In the genomic region with DNA sequence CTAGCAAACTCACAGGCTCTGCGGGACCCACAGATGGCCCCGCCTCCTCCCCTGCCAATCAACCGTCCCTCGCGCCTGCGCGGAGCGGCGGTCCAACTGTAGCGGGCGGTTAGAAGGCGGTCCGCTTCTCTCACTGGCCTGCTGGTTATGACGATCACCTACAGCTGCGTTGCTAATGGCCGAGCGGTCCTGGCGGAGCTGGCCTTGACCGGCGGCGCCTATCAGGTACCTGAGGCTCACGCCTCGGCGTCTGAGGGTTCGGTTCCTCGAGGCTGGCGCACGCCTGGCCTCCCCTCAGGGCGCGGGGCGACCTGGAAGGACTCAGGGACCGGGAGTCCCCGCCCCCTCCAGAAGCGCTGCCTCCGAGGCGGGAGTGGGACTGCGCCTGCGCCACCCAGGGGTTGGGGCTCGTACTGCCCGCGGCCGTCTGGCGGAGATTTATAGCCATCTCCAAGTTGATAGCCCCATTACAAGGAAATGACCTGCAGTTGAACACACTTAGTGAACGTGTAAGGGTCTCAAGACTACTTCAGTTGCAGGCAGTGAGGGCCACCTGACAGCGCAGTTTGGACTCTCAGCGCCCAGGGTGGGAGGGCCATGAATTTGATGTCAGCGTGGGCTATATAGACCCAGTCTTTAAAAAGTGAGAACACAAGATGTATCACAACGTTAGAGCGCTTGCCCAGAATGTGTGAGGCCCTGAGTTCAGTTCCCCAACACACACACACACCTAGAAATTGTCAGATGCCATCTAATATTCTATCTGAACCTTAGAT, we compare ENCODE assay signal across 9 mouse cellular contexts. TPM values are rescaled to one million over a fixed set of nuclear protein-coding genes. Genes with fewer than 3 reads are reported as not detected.
DNase-seq lines count a peak whose midpoint lies in the region; ATAC-seq and TF ChIP-seq lines count a peak whose summit lies in the region.
"Had no signal": no experiment of that assay in that cellular context is flagged by ENCODE, and none has a peak within 500 bp of the region (broad histone marks: within the 10 kb centered on the region; RNA-seq: fewer than 3 reads in every experiment).

Gene Vamp9, plus strand, starts transcription at position 74 of the 776 bp plus-strand sequence.

- intact Hi-C loops in heart, postnatal 14 days (cut with DNase I) = no loop called here

- H3K9ac ChIP-seq in ES-Bruce4 (ENCODE audit: low read depth, poor library complexity, severe bottlenecking) = peak within 1 kb of the TSS; percentile 13; the same call in 1 of the 2 replicates
- H3K9ac ChIP-seq in forebrain, embryonic 16.5 days (replicated peaks; ENCODE audit: low read depth, low read length) = peak within 1 kb of the TSS; percentile 82
- peak within 1 kb of the TSS; percentile 47; the same call in 1 of the 2 replicates for H3K9ac ChIP-seq in liver, embryonic 14.5 days (replicated peaks)
- peak within 1 kb of the TSS; percentile 75 for H3K9ac ChIP-seq in neural tube, embryonic 11.5 days (ENCODE audit: low read length)
- H3K9ac ChIP-seq in stomach, embryonic 15.5 days = peak within 1 kb of the TSS; percentile 4; the same call in 1 of the 2 replicates

- no peak within 1 kb of the TSS for H3K27ac ChIP-seq in ES-Bruce4 (ENCODE audit: insufficient read depth, low read length)
- H3K27ac ChIP-seq in forebrain, embryonic 16.5 days (ENCODE audit: low read length) = peak within 1 kb of the TSS; percentile 83
- no peak within 1 kb of the TSS for H3K27ac ChIP-seq in liver, embryonic 14.5 days
- H3K27ac ChIP-seq in neural tube, embryonic 11.5 days (ENCODE audit: low read depth, low read length) = peak within 1 kb of the TSS; percentile 88
- H3K27ac ChIP-seq in stomach, embryonic 15.5 days = peak within 1 kb of the TSS; percentile 92

- no peaks in the 10 kb centered on the region for H3K36me3 ChIP-seq in ES-Bruce4 (ENCODE audit: control insufficient read depth, insufficient read depth, low read length, poor library complexity, severe bottlenecking)
- H3K36me3 ChIP-seq in forebrain, embryonic 16.5 days (ENCODE audit: control insufficient read depth, insufficient read depth) = no peaks in the 10 kb centered on the region
- H3K36me3 ChIP-seq in liver, embryonic 14.5 days (replicated peaks; ENCODE audit: control insufficient read depth, insufficient read depth, low read depth) = no peaks in the 10 kb centered on the region
- H3K36me3 ChIP-seq in neural tube, embryonic 11.5 days (ENCODE audit: control insufficient read depth, insufficient read depth, low read length) = no peaks in the 10 kb centered on the region
- no peaks in the 10 kb centered on the region for H3K36me3 ChIP-seq in stomach, embryonic 15.5 days
- H3K36me3 ChIP-seq: G1E had no signal

- no peaks in the 10 kb centered on the region for H3K4me1 ChIP-seq in ES-Bruce4 (ENCODE audit: control insufficient read depth, insufficient read depth, low read length)
- H3K4me1 ChIP-seq in forebrain, embryonic 16.5 days (replicated peaks; ENCODE audit: control insufficient read depth, insufficient read depth, low read length) = no peaks in the 10 kb centered on the region
- peaks cover 0 to 4% of the 10 kb centered on the region in 2 experiments; a peak in 1 of 4 replicates for H3K4me1 ChIP-seq in liver, embryonic 14.5 days (replicated peaks; ENCODE audit: control insufficient read depth in 2 of 2, insufficient read depth in 2 of 2, low read length in 1 of 2)
- H3K4me1 ChIP-seq in neural tube, embryonic 11.5 days (ENCODE audit: control insufficient read depth, insufficient read depth, low read length) = no peaks in the 10 kb centered on the region
- no peaks in the 10 kb centered on the region for H3K4me1 ChIP-seq in stomach, embryonic 15.5 days

- H3K27me3 ChIP-seq in ES-Bruce4 (ENCODE audit: control insufficient read depth, insufficient read depth, low read length, poor library complexity, severe bottlenecking) = no peaks in the 10 kb centered on the region
- H3K27me3 ChIP-seq in forebrain, embryonic 16.5 days (replicated peaks; ENCODE audit: control insufficient read depth, insufficient read depth, low read length) = no peaks in the 10 kb centered on the region
- no peaks in the 10 kb centered on the region for H3K27me3 ChIP-seq in liver, embryonic 14.5 days (ENCODE audit: control insufficient read depth, insufficient read depth, low read length)
- H3K27me3 ChIP-seq in neural tube, embryonic 11.5 days (ENCODE audit: control insufficient read depth, insufficient read depth, low read length) = no peaks in the 10 kb centered on the region
- H3K27me3 ChIP-seq in stomach, embryonic 15.5 days (replicated peaks) = no peaks in the 10 kb centered on the region

- H3K9me3 ChIP-seq in ES-Bruce4 (replicated peaks; ENCODE audit: control insufficient read depth, insufficient read depth, low read length, poor library complexity, severe bottlenecking) = no peaks in the 10 kb centered on the region
- H3K9me3 ChIP-seq in forebrain, embryonic 16.5 days (ENCODE audit: control insufficient read depth, low read length) = no peaks in the 10 kb centered on the region
- H3K9me3 ChIP-seq in liver, embryonic 14.5 days (ENCODE audit: control insufficient read depth, low read length) = no peaks in the 10 kb centered on the region
- no peaks in the 10 kb centered on the region for H3K9me3 ChIP-seq in neural tube, embryonic 11.5 days (ENCODE audit: control insufficient read depth, low read length)
- H3K9me3 ChIP-seq in stomach, embryonic 15.5 days = no peaks in the 10 kb centered on the region

- TF ChIP-seq EP300 in ES-Bruce4 (IDR thresholded peaks at IDR 0.05; ENCODE audit: insufficient read depth, low read depth, low read length) = no peak
- TF ChIP-seq EP300 in liver, embryonic 14.5 days (IDR thresholded peaks at IDR 0.05; ENCODE audit: low read depth) = no peak

- peak within 1 kb of the TSS; percentile 64 for H3K4me3 ChIP-seq in ES-Bruce4 (ENCODE audit: low read depth, low read length)
- H3K4me3 ChIP-seq in forebrain, embryonic 16.5 days (replicated peaks; ENCODE audit: low read length) = peak within 1 kb of the TSS; percentile 80
- H3K4me3 ChIP-seq in liver, embryonic 14.5 days (ENCODE audit: insufficient read depth in 1 of 2, low read depth in 2 of 2, low read length in 2 of 2) = peak within 1 kb of the TSS; percentile 59 to 63
- H3K4me3 ChIP-seq in neural tube, embryonic 11.5 days (ENCODE audit: low read depth, low read length) = peak within 1 kb of the TSS; percentile 51
- peak within 1 kb of the TSS; percentile 59 for H3K4me3 ChIP-seq in stomach, embryonic 15.5 days (replicated peaks)

- TF ChIP-seq CTCF in ES-Bruce4 (IDR thresholded peaks at IDR 0.05; ENCODE audit: low read depth, low read length) = peak; percentile 13
- TF ChIP-seq CTCF in liver, embryonic 14.5 days (IDR thresholded peaks at IDR 0.05; ENCODE audit: low read depth) = peak; percentile 57

- ATAC-seq in forebrain, embryonic 16.5 days = peak; percentile 99
- ATAC-seq in liver, embryonic 14.5 days (ENCODE audit: insufficient read depth) = peak; percentile 93
- ATAC-seq in neural tube, embryonic 11.5 days (ENCODE audit: insufficient read depth, low FRiP score, low TSS enrichment) = peak; percentile 97
- peak; percentile 99 for ATAC-seq in stomach, embryonic 15.5 days (ENCODE audit: insufficient read depth, low FRiP score, low read depth)

- H3K4me2 ChIP-seq in forebrain, embryonic 16.5 days (ENCODE audit: low read length) = peak within 1 kb of the TSS; percentile 67
- peak within 1 kb of the TSS; percentile 68 for H3K4me2 ChIP-seq in liver, embryonic 14.5 days (ENCODE audit: low read depth)
- peak within 1 kb of the TSS; percentile 32 for H3K4me2 ChIP-seq in neural tube, embryonic 11.5 days (ENCODE audit: low read depth)
- peak within 1 kb of the TSS; percentile 70 for H3K4me2 ChIP-seq in stomach, embryonic 15.5 days

- peak; percentile 92 to 96 for DNase-seq in cerebellum, adult 18-20 months
- DNase-seq in heart, postnatal 14 days = peak; percentile 96 to 97
- DNase-seq in kidney, postnatal 4 days = peak; percentile 97 to 98
- peak; percentile 55 to 64 (median 63) for DNase-seq in liver, embryonic 14.5 days (ENCODE audit: low read depth in 3 of 3, low spot score in 3 of 3)
- peak; percentile 97 for DNase-seq in neural tube, embryonic 11.5 days (ENCODE audit: low spot score)

- no peak for TF ChIP-seq POLR2A in ES-Bruce4 (IDR thresholded peaks at IDR 0.05; ENCODE audit: insufficient read depth, low read length)

- 6% methylated on average over 49 of the region's 49 CpGs for WGBS in forebrain, embryonic 16.5 days
- WGBS in liver, embryonic 14.5 days (ENCODE audit: insufficient replicate concordance) = 5% methylated on average over 49 of the region's 49 CpGs
- WGBS in neural tube, embryonic 11.5 days = 5% methylated on average over 40 of the region's 49 CpGs
- 3% methylated on average over 49 of the region's 49 CpGs for WGBS in stomach, embryonic 15.5 days

RNA-seq across cellular contexts. Expression of gene Vamp9, which starts in this region (rescaled TPM):
- not detected in 2 replicates for polyA plus RNA-seq in ES-Bruce4 (2011; ENCODE audit: insufficient read depth, insufficient read length, low read depth, missing spikeins)
- polyA plus RNA-seq in forebrain, embryonic 16.5 days (2015; fragmentation: Nextera tagmentation; extraction: Ambion mirVana) = 0.78 and 1.0 TPM in 2 replicates
- total RNA-seq in heart, postnatal 14 days (2021) = not detected
- not detected in 2 replicates for polyA plus RNA-seq in liver, embryonic 14.5 days (2012; rRNA removed)
- not detected in 2 replicates for polyA plus RNA-seq in liver, embryonic 14.5 days (2014; fragmentation: Nextera tagmentation; extraction: Ambion mirVana)
- polyA plus RNA-seq in neural tube, embryonic 11.5 days (2014; fragmentation: Nextera tagmentation; extraction: Ambion mirVana) = not detected in 2 replicates
- polyA plus RNA-seq in stomach, embryonic 15.5 days (2015; fragmentation: Nextera tagmentation; extraction: Ambion mirVana) = 0.32 and 0.44 TPM in 2 replicates
- total RNA-seq: G1E had no signal
- polyA plus RNA-seq: G1E had no signal

Comparison
In these comparisons a context has a peak if more than half of its experiments do, and no peak if none do; other contexts are left out.
1. Peak in DNase-seq in heart, postnatal 14 days; RNA of the gene not detected or under 1 TPM.
2. Peak in DNase-seq, ATAC-seq, H3K4me3 ChIP-seq, H3K9ac ChIP-seq and H3K4me2 ChIP-seq in liver, embryonic 14.5 days; RNA of the gene not detected or under 1 TPM.
3. Peak in DNase-seq, ATAC-seq, H3K4me3 ChIP-seq, H3K27ac ChIP-seq, H3K9ac ChIP-seq and H3K4me2 ChIP-seq in neural tube, embryonic 11.5 days; RNA of the gene not detected or under 1 TPM.
4. Peak in ATAC-seq, H3K4me3 ChIP-seq, H3K27ac ChIP-seq, H3K9ac ChIP-seq and H3K4me2 ChIP-seq in stomach, embryonic 15.5 days; RNA of the gene not detected or under 1 TPM.
5. H3K9ac ChIP-seq: peak in every context shown above with its lines; median percentile 82 in forebrain, embryonic 16.5 days; 75 in neural tube, embryonic 11.5 days; 47 in liver, embryonic 14.5 days; 13 in ES-Bruce4; 4 in stomach, embryonic 15.5 days.